Mouse (Mus musculus) lung, postnatal 36 days (tissue): ENCODE measurements at regions not wholly inside any gene's neighbourhood (a gene's known extent, or its start where the extent isn't known, plus 50 kb on each side); places are given as distances from the start of the nearest gene placed in this dataset.

Source experiments
- DNase-seq: peaks from one replicate; pipeline ENCODE4 v3.0.0; 2022; ENCODE audit warnings: mixed read lengths

DNA sequence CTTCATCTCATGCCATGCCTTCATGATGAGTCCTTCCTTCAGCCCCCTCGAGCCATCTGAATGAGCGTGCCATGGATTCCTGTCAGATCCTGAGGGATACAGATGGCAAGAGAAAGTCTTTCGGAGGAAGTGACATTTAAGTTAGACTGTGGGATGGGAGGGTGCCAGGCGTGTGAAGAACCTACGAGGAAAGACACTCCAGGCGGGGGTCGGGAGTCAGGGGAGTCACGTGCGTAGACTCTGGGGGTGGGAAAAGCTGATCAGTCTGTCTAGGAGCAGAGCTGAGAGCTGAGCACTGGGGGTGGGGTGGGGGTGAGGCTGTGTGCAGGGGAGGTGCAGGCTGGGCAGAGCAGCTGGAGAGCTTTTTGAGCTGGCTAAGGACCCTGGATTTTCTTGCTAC lies 152.0 kb upstream of the Gjb5 start:
- no peak for DNase-seq

DNA sequence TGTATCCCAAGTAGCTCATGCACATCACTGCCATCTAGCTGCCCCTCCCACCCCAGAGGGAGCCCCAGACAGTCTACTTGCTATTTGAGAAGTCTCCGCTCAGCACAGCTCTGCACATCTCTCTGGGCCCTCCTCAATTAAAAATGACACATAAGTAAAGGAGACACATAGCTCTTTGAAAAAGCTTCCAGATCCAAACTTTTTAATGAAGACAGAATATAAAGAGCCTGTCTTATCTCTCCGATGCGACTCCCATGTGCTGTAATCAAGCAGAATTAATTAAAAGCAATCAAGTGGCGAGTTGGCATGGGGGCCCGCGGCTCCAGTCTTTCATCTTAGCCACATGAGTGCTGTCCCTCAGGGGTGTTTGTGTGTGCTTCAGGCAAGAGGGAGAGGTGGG lies 144.6 kb upstream of the Gjb5 start:
- DNase-seq = no peak

DNA sequence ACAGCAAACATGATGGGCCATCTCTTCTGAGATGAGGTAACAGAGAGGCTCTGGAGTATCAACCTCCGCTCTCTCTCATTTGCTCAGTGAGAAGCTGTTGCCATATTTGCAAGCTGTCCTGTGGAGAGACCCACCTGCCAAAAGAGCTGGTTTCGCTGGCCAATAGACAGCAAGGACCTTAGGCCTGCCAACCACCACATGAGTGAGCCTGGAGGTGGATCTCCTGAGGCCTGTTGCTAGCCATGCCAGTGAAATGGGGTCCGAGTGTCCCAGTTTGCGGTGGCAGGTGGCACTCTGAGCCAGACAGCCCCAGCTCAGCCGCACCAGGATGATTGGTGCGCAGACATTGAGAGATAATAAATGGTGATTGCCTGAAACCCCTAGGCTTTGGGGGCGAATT lies 143.9 kb upstream of the Gjb5 start:
- DNase-seq = no peak

DNA sequence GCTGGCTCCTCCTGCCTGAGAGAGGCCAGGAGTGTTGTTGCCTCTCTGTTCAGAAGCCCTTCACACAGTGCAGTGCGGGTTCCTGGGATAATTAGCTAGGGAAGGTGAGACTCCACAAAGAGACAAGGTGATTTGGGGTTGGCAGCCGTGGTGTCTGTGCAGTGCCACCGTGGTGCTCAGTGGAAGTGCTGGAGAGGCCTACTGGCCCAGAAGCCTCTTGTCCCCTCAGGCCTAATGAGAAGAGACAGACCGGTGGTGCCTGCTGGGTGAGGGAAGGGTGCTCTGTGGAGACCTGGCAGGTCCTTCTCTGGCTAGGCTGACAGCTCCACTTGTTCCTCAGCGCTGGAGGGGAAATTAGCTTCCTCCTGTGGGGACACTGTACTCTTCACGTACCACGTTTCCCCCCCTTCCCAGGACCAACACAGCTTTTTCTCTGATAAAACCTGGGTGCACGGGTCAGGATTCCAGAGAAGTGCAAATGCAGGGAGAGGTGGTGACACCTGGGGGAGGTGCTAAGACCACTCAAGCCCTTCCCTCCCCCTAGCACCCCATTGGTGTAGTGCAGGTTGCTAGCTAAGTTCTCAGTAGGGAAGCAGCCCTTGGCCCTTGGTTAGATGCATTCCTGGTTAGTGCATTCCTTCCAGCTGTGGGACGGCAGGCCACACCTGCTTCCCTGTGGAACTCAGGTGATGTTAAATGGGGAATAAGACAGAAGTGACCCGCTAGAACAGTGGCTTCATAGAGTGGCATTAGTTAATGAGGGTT lies 129.2 kb upstream of the Gjb5 start:
- DNase-seq = no peak

DNA sequence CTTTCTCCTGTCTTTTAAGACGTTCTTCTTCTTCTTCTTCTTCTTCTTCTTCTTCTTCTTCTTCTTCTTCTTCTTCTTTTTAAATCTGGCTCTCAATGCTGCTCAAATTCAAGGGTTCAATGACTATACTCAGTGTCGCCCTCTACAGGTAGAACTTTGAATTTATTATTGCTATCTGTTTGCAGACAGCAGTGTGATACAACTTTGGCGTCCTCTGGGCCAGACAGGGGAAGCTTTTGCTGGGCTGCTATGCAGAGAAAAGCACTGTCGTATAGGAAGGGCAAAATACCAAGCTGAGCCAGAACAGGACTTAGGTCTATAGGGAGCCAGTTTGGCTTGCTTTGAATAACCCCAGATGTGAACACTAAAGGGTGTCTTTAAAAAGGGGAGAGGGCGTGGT lies 127.3 kb upstream of the Gjb5 start:
- DNase-seq = no peak

DNA sequence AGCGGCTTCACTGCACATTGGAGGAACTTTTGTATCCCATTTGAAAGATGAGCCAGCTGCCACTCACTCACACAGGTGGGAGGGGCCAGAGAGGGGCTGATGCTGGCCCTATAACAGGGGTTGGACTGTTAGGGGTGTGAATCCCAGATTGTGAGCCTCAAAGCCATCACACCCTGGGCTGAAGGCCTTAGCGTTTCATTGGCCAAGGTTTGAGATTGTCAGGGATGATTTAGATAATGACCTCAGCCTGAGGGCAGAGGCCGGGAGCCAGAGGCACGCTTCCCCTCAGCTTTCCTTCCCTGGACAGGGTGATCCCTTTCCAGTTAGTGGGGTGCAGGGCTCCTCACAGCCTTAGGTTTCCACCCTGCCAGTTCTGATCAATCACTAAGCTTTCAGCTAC lies 124.5 kb upstream of the Gjb5 start:
- no peak for DNase-seq

DNA sequence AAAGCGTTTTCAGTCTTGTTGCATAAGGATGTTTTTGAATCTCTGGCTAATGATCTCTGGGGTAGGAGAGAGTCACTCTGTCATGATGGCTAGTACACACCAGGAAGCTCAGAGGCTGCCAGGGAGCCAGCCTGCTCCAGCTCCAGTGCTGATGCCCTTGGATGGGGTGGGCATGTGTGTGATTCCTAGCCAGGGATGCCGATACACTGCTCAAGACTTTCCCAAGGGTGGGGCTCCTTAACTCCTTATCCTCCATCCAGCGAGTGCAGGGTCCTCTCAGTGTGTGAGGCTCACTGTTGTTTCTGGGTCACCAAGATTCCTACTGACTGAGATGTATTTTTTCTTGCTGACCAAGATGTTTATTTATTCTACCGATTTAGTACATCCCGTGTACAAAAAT lies 122.4 kb upstream of the Gjb5 start:
- DNase-seq = no peak

DNA sequence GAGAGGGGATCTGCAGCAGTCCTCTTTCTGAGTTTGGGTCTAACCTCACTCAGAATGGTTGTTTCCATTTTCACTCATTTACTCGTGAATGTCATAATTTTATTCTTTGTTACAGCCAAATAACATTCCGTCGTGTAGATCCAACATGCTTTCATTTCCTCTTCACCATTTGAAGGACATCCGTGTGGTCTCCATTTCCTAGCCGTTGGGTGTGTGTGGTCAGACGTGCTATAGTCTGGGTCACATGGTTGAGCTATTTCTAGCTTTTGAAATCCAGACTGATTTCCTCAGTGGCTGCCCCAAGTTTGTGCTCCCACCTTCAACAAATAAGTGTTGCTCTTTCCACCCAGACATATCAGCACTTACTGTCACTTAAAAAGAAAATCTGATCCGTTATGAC lies 111.9 kb upstream of the Gjb5 start:
- DNase-seq = no peak

DNA sequence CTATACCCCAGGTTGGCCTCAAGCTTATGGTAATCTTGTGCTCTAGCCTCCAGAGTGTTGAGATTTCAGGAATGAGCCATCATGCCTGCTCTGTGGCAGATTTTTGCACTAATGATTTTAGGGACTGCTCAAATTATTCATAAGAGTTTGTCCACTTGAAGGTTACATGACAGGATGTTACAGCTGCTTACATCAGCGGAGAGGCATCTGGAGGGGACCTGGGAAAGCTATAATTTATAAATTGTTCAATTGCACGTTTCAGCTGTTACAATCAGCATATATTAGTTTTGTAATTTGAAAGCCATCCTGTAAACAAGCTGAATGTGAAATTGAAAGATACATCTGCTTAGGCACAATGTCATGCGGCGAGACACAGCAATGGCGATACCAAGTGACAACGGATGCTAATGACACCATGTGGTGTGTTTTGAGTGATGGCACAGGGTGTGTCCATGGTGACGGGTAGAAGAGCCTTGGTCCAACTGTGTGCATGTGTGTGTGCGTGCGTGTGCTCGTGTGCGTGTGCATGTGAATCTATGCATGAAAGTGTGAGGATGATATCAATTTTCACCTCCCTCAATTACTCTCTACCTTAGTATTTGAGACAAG lies 96.6 kb upstream of the Gjb5 start:
- no peak for DNase-seq

DNA sequence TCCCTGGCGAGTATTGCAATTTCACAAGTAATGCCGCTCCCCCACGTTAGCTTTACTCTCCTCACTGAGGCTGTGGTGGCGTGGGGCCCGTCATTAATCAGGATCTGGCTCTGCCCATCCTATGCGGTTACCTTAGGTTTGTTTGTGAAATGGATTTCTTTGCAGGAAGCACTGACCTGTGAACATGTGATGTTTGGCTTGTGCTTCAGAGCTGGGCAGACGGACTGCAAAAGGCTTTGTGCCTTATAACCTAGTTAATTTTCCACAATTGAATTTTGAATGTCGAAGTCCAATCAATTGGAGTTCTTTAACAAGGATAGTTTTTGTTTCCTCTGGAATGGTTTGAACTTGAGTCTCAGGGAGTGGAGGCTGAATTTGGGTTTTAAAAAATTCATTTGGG lies 94.1 kb upstream of the Gjb5 start:
- DNase-seq = no peak

DNA sequence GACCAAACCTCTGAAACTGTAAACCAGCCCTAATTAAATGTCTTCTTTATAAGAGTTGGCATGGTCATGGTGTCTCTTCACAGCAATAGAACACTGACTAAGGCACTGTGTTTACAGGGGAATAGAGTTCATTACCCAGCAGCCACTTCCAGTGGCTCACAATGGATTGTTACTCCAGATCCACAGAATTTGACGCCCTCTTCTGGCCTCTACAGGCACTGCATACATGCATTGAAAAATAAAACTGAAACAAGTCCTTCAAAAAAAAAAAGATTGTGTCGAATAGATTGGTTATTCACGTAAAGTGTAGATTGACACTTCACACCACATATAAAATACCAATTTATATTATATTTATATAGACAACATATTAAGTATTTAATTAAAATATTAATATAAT lies 87.3 kb upstream of the Gjb5 start:
- no peak for DNase-seq

DNA sequence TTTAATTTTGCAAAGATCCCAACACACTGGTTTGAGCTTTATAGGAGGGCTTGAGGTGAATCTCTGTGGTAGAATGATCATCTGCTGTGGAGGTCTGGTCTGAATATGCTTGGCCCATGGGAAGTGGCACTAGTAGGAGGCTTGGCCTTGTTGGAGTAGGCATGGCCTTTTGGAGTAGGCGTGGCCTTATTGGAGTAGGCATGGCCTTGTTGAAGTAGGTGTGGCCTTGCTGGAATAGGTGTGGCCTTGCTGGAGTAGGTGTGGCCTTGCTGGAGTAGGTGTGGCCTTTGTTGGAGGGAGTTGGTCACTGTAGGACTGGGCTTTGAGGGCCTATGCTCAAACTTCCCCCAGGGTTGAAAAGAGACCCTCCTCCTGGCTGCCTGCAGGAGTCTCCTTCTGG lies 86.1 kb upstream of the Gjb5 start:
- no peak for DNase-seq

DNA sequence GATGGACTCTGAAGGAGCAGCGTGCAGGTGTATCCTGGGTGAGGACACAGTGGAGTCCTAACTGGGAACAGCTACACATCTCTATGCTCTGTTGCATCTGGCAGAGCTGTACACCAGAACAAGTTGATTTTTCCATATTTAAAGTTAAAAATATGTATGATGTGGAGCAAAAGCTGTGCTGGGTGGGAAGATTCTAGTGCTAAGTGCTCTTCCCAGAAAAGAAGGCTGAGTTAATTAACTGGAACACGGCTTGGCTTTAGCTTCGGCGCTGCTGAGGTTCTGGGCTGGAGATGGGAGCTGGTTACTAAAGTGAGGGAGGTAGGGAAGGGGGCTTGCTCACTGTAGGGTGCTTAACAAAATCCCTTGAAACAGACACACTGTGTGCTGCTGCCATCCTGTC lies 84.0 kb upstream of the Gjb5 start:
- DNase-seq = no peak

DNA sequence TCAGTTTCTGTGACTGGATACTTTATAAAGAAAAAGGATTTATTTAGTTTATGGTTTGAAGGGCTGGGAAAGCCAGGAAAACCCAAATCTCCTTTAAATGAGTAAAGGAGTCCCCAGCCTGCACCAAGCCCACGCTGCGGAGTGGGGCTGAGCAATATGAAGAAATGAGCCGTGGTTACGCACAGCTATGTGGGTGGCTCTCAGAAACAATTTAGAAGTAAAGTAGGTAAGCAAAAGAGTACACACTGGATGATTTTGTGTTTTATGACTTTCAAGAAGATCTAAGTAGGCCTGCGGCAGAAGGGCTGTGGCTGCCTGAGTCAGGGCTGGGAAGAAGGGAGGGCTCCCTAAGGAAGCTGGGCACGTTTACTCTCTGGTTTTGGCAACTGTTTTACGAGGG lies 82.6 kb upstream of the Gjb5 start:
- no peak for DNase-seq

DNA sequence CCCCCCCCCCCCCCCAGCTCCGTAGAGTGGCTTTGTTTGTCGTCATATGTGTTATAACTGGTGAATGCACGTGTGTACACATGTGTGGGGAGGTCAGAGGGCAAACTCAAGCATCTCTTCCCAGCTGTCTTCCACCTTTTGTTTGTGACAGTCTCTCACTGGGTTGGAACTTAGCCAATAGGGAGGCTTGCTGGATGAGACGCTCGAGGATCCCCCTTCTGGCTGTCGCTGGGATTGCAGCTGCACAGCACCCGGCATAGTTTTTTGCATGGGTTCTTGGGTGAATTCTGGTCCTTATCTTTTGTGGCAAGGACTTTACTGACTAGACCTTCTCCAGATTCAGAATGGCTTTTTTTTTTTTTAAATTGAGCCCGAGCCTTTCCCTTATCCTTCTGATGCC lies 77.1 kb upstream of the Gjb5 start:
- DNase-seq = peak; percentile 75

DNA sequence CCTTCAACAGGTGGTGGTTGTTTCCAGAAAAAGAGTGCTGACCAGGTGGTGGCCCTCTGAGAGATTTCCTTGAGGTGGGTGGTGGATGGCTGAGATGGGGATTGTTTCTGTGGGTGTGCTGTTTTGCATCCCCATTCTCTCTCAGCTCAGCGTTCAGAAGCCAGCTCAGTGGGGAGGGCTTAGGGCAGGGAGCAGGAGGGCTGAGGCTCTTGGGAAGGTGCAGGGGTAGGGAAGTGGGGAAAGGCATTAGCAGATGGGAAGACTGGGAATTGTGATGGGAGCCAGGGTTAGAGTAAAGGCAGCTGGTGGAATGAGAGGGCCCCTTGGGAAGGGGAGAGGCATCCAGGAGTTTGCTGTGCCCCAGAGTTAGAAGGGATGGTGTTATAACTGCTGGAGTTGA lies 72.3 kb upstream of the Gjb5 start:
- no peak for DNase-seq

DNA sequence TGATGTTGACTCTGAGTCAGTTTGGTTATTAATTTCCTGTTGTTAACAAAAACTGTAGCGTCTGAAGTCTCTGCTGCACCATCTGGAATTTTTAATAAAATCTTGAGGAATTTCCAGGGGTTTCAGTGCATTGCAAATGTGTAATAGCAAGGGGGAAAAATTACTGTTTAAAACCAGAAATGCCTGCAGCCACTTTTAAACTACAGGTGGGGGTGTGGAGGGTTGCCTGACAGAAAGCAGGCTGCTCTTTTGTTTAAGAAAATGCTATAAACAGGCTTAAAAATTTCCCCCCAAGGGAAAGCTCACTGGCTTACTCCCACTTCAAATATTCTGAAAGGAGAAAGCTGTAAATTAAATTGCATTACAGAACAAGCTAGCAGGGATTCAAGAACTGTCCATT lies 71.8 kb upstream of the Gjb5 start:
- no peak for DNase-seq

DNA sequence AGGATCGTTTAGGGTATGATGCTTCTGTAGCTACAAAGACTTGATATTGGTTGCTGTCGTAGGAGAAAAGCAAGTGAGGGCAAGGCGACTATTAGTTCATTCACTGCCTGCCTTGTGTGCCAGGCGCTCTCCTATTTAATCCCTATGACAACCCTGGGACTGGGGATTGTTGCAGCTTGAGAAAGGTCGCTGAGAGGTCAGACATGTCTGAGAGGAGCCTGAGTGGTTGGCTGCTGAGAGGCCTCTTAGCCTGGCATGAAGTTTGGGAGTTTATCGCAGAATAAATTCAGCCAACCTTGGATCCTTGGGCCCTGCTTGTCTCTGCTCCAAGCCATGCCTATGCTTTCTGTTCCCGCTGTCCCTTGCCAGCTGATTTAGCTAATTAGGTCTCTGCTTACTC lies 65.9 kb upstream of the Gjb5 start:
- no peak for DNase-seq

DNA sequence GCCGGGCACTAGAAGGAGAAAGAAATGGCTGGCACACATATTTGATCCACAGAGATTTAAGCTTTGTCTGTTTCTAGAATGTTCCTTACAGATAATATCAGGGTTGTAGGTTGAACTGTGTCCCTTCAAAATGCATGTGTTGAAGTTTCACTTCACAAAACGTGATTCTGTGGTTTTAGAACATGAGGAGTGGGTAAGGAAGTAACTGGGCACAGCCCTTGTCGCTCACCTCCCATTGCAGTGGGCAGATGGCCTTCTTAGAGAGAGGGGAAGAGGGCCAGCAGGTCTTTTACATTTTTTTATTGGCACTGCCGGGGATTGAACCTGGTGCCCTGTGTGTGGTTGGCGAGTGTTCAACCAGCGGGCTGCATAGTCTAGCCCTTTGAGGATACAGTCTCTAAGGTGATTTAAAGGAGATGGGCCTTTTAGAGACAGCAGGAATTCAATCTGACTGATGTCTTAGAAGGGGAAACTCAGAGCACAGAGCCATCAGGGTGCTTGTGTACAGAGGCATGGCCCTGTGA lies 64.0 kb upstream of the Gjb5 start:
- DNase-seq = no peak

DNA sequence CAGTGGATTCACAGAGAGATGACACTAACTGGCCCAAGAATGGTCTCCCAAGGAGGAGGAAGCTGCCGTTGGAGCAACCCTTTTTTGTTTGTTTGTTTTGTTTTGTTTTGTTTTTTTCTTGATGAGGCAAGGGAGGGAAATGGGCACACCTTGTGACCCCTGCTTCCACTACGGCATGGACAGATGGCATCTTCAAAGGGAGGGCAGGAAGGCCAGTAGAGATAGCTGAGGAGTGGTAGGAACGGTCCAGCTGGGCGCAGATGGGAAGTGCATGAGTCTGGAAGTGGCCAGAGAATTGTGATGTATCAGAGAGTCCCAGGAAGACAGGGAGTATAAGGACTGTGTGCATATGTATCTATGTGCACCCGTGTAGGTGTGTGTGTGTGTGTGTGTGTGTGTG lies 63.1 kb upstream of the Gjb5 start:
- no peak for DNase-seq

DNA sequence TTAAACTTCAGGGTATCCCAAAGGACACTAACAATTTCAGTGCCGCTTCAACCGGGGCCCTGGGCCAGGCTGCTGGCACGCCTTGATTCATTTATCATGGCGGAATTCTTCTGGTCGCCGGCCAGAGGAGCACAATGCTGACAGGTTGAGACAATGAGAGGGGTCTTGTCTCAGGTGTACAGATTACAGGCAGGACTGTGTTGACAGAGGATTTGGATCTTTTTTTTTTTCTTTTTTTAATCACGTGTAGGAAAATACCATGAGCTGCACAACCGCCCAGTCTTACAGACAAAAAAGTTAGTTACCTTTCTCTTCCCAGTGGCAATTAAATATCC lies 61.8 kb upstream of the Gjb5 start:
- no peak for DNase-seq

DNA sequence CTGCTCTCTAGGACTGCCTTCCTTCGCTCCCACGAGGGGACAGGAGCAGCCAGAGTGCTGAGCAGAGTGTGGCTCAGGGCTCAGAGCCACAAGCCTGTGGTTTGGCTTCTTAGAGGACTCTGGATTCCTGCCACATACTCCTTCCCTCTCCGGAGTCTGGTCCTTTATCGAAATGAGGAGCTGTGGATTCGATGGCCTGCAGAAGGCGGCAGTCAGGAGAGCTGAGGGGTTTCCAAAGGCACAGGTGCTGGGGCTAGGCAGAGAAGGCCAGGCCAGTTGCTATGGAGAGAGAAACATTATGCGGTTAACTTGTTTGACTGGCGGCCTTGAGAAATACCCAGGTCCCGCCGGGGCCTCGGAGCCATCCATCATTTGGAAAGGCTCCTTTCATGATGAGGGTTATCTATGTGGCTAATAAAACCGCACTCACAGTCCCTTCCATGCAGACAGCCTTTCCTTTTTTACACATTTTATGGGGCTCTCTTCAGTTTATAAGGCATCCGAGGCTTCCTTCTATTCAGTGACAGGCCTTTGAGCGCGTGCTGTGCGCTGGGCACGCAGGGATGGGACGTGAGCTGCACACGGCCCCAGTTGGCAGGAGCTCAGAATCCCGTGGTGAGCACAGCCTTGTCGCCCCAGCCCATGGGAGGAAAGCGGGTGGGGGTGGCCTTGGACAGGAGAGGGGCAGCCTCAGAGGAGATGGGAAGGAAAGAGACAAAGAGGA lies 61.2 kb upstream of the Gjb5 start:
- peak; percentile 4 for DNase-seq

DNA sequence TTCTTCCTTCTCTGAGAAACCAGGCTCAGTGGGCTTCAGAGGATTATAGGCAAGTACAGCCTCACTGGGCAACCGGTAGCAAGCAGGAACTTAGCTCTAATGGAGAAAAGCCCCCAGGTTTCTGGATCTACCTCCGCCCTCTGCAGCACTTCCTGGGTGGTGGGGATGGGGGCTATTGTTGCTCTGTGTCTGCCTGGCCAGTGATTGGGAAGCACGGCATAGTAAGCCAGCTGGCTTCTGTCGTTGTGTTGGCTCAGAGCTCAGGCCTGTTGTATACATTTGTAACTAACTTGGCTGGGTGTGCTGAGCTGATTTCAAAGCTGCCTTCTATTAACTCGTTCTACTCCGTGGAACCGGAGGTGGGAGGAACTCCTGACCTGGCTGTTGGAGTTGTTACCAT lies 58.9 kb upstream of the Gjb5 start:
- peak; percentile 26 for DNase-seq
